Mouse (Mus musculus): ENCODE data around the gene Rhbdl1. TPM values are rescaled to one million over a fixed set of nuclear protein-coding genes. Genes with fewer than 3 reads are reported as not detected.
"Not testable (repeated sequence)": the region's sequence is repeated elsewhere in the genome, so short reads cannot be mapped to it uniquely, and the experiment has no call there.

The Rhbdl1 gene
- polyA plus RNA-seq, 1 experiment from 2014 or later: 5.7 TPM

- Histone ChIP-seq H3K36me3 (replicated peaks) (peaks cover 33% of the 10 kb centered on the region), H3K27me3 (no peaks in the 10 kb centered on the region), H3K9ac (no peak overlapping the region), H3K9me3 (no peaks in the 10 kb centered on the region), H3K4me3 (replicated peaks) (no peak overlapping the region), H3K4me2 (no peak overlapping the region), H3K4me1 (peaks cover 52% of the 10 kb centered on the region), H3K27ac (no peak overlapping the region)
- no peak for ATAC-seq (ENCODE audit: low FRiP score)
- WGBS: 95% methylated on average over 32 of the region's 32 CpGs
Observed at GRCm38 (mm10) chr17:25877741-25878610, 40.9 kb upstream of the Rhbdl1 start.

- H3K9me3 ChIP-seq: no peaks in the 10 kb centered on the region
- H3K4me2 ChIP-seq: peak overlapping the region; percentile 96; the same call in 1 of the 2 replicates
- H3K27me3 ChIP-seq: no peaks in the 10 kb centered on the region
- no peak for ATAC-seq (ENCODE audit: low FRiP score)
- H3K4me3 ChIP-seq (replicated peaks): no peak overlapping the region
- H3K27ac ChIP-seq: no peak overlapping the region
- no peak overlapping the region for H3K9ac ChIP-seq
- 95% methylated on average over 3 of the region's 3 CpGs for WGBS
- H3K36me3 ChIP-seq (replicated peaks): peaks cover 23% of the 10 kb centered on the region
- H3K4me1 ChIP-seq: peaks cover 46% of the 10 kb centered on the region
Observed at GRCm38 (mm10) chr17:25877025-25877424, 39.9 kb upstream of the Rhbdl1 start.

GRCm38 (mm10) chr17:25876347-25876915, 39.3 kb upstream of the Rhbdl1 start:
- 64% methylated on average over 10 of the region's 10 CpGs for WGBS
- Histone ChIP-seq H3K4me2 (peak overlapping the region; percentile 96), H3K4me1 (peaks cover 42% of the 10 kb centered on the region), H3K4me3 (replicated peaks) (peak overlapping the region; percentile 61), H3K36me3 (replicated peaks) (peaks cover 22% of the 10 kb centered on the region), H3K27ac (peak overlapping the region; percentile 91; the same call in 1 of the 2 replicates), H3K9ac (peak overlapping the region; percentile 75), H3K27me3 (no peaks in the 10 kb centered on the region), H3K9me3 (no peaks in the 10 kb centered on the region)
- ATAC-seq (ENCODE audit: low FRiP score): no peak

- no peaks in the 10 kb centered on the region for H3K27me3 ChIP-seq
- peak; percentile 92 for ATAC-seq (ENCODE audit: low FRiP score)
- peak overlapping the region; percentile 96 for H3K4me2 ChIP-seq
- H3K36me3 ChIP-seq (replicated peaks): peaks cover 22% of the 10 kb centered on the region
- peak overlapping the region; percentile 75 for H3K9ac ChIP-seq
- no peaks in the 10 kb centered on the region for H3K9me3 ChIP-seq
- peak overlapping the region; percentile 61 for H3K4me3 ChIP-seq (replicated peaks)
- peak overlapping the region; percentile 91 for H3K27ac ChIP-seq
- WGBS: 1% methylated on average over 59 of the region's 59 CpGs
- peaks cover 32% of the 10 kb centered on the region for H3K4me1 ChIP-seq
Observed at GRCm38 (mm10) chr17:25875171-25876136, 38.4 kb upstream of the Rhbdl1 start.

GRCm38 (mm10) chr17:25874721-25875170, 37.7 kb upstream of the Rhbdl1 start, which contains the start of gene Mettl26:
Gene Mettl26 (plus strand): TSS chr17:25875074.
- Histone ChIP-seq H3K4me1 (peaks cover 25% of the 10 kb centered on the region), H3K4me2 (peak within 1 kb of the TSS; percentile 96), H3K36me3 (replicated peaks) (peaks cover 21% of the 10 kb centered on the region), H3K4me3 (replicated peaks) (peak within 1 kb of the TSS; percentile 61), H3K9ac (peak within 1 kb of the TSS; percentile 75), H3K27ac (peak within 1 kb of the TSS; percentile 91), H3K27me3 (no peaks in the 10 kb centered on the region), H3K9me3 (no peaks in the 10 kb centered on the region)
- peak; percentile 70 for ATAC-seq (ENCODE audit: low FRiP score)
- WGBS: under 1% methylated on average over 25 of the region's 25 CpGs

GRCm38 (mm10) chr17:25874148-25874720, 37.1 kb upstream of the Rhbdl1 start:
- Histone ChIP-seq H3K9me3 (no peaks in the 10 kb centered on the region), H3K27me3 (no peaks in the 10 kb centered on the region), H3K4me3 (replicated peaks) (peak overlapping the region; percentile 61), H3K27ac (peak overlapping the region; percentile 91), H3K9ac (peak overlapping the region; percentile 55), H3K4me2 (peak overlapping the region; percentile 96), H3K4me1 (peaks cover 24% of the 10 kb centered on the region), H3K36me3 (replicated peaks) (peaks cover 16% of the 10 kb centered on the region)
- WGBS: 3% methylated on average over 14 of the region's 14 CpGs
- peak; percentile 15; the same call in 1 of the 2 replicates for ATAC-seq (ENCODE audit: low FRiP score)

- ATAC-seq (ENCODE audit: low FRiP score): no peak
- Histone ChIP-seq H3K27me3 (no peaks in the 10 kb centered on the region), H3K36me3 (replicated peaks) (peaks cover 10% of the 10 kb centered on the region), H3K4me2 (peak overlapping the region; percentile 96), H3K4me1 (peaks cover 30% of the 10 kb centered on the region), H3K27ac (no peak overlapping the region), H3K9ac (0 out of 2 replicates have a peak overlapping the region, but pooled peaks have one; percentile 55), H3K9me3 (no peaks in the 10 kb centered on the region), H3K4me3 (replicated peaks) (peak overlapping the region; percentile 61; the same call in 1 of the 2 replicates)
- 84% methylated on average over 11 of the region's 11 CpGs for WGBS
Observed at GRCm38 (mm10) chr17:25873405-25874147, 36.5 kb upstream of the Rhbdl1 start.

- H3K9me3 ChIP-seq: no peaks in the 10 kb centered on the region
- ATAC-seq (ENCODE audit: low FRiP score): no peak
- WGBS: 76% methylated on average over 3 of the region's 3 CpGs
- H3K27me3 ChIP-seq: no peaks in the 10 kb centered on the region
- no peak overlapping the region for H3K27ac ChIP-seq
- no peak overlapping the region for H3K9ac ChIP-seq
- H3K4me1 ChIP-seq: peaks cover 35% of the 10 kb centered on the region
- H3K36me3 ChIP-seq (replicated peaks): peaks cover 1% of the 10 kb centered on the region
- H3K4me2 ChIP-seq: no peak overlapping the region
- H3K4me3 ChIP-seq (replicated peaks): no peak overlapping the region
Observed at GRCm38 (mm10) chr17:25872676-25873075, 35.6 kb upstream of the Rhbdl1 start.

GRCm38 (mm10) chr17:25871566-25871965, 34.5 kb upstream of the Rhbdl1 start:
- H3K36me3 ChIP-seq (replicated peaks); H3K27ac ChIP-seq; H3K4me3 ChIP-seq (replicated peaks); ATAC-seq (ENCODE audit: low FRiP score); H3K4me2 ChIP-seq; H3K9me3 ChIP-seq; H3K9ac ChIP-seq; H3K27me3 ChIP-seq: not testable (repeated sequence)
- peaks cover 33% of the 10 kb centered on the region for H3K4me1 ChIP-seq

GRCm38 (mm10) chr17:25869954-25870353, 32.9 kb upstream of the Rhbdl1 start:
- no peak overlapping the region for H3K9ac ChIP-seq
- no peak overlapping the region for H3K4me2 ChIP-seq
- H3K27me3 ChIP-seq: 0 out of 2 replicates have a peak, but pooled peaks cover 6% of the 10 kb centered on the region
- WGBS: 83% methylated on average over 2 of the region's 2 CpGs
- peaks cover 24% of the 10 kb centered on the region for H3K4me1 ChIP-seq
- H3K9me3 ChIP-seq: no peaks in the 10 kb centered on the region
- no peaks in the 10 kb centered on the region for H3K36me3 ChIP-seq (replicated peaks)
- H3K27ac ChIP-seq: no peak overlapping the region
- no peak overlapping the region for H3K4me3 ChIP-seq (replicated peaks)
- no peak for ATAC-seq (ENCODE audit: low FRiP score)

- no peaks in the 10 kb centered on the region for H3K9me3 ChIP-seq
- H3K4me1 ChIP-seq: peaks cover 24% of the 10 kb centered on the region
- H3K36me3 ChIP-seq (replicated peaks): no peaks in the 10 kb centered on the region
- H3K9ac ChIP-seq: no peak overlapping the region
- no peak overlapping the region for H3K4me2 ChIP-seq
- no peak overlapping the region for H3K27ac ChIP-seq
- 83% methylated on average over 8 of the region's 8 CpGs for WGBS
- no peak for ATAC-seq (ENCODE audit: low FRiP score)
- no peak overlapping the region for H3K4me3 ChIP-seq (replicated peaks)
- H3K27me3 ChIP-seq: 0 out of 2 replicates have a peak, but pooled peaks cover 6% of the 10 kb centered on the region
Observed at GRCm38 (mm10) chr17:25869498-25869897, 32.4 kb upstream of the Rhbdl1 start.
